Mouse (Mus musculus): ENCODE measurements at regions not wholly inside any gene's neighbourhood (a gene's known extent, or its start where the extent isn't known, plus 50 kb on each side); places are given as distances from the start of the nearest gene placed in this dataset.

GRCm38 (mm10) chr1:185868721-185869120 lies 248.4 kb downstream of the Lyplal1 start:
- DNase-seq (ENCODE audit: low spot score): no peak
- Histone ChIP-seq H3K27ac (replicated peaks; ENCODE audit: low read depth, low read length) (no peak overlapping the region), H3K27me3 (ENCODE audit: control insufficient read depth, insufficient read depth, low read length) (no peaks in the 10 kb centered on the region; the same call in 1 of the 2 replicates), H3K4me3 (replicated peaks; ENCODE audit: low read length) (no peak overlapping the region), H3K36me3 (ENCODE audit: control insufficient read depth, insufficient read depth, low read length) (no peaks in the 10 kb centered on the region), H3K9ac (ENCODE audit: low read depth, low read length, severe bottlenecking) (no peak overlapping the region), H3K4me1 (ENCODE audit: control insufficient read depth, insufficient read depth, low read length) (no peaks in the 10 kb centered on the region), H3K9me3 (ENCODE audit: control insufficient read depth, low read length) (no peaks in the 10 kb centered on the region), H3K4me2 (replicated peaks; ENCODE audit: low read depth, low read length, severe bottlenecking) (no peak overlapping the region)
- ATAC-seq (ENCODE audit: low FRiP score, low read depth): no peak
- 55% methylated on average over 4 of the region's 4 CpGs for WGBS
- no peak for TF ChIP-seq POLR2A (IDR thresholded peaks at IDR 0.05; ENCODE audit: borderline replicate concordance, extremely low read depth, insufficient read depth, insufficient read length)

- no peaks in the 10 kb centered on the region for H3K27me3 ChIP-seq (ENCODE audit: control insufficient read depth, insufficient read depth, low read length)
- no peaks in the 10 kb centered on the region for H3K36me3 ChIP-seq (ENCODE audit: control insufficient read depth, insufficient read depth, low read length)
- WGBS: 91% methylated on average over 1 of the region's 1 CpGs
Measured at GRCm38 (mm10) chr1:185887031-185887430, 230.1 kb downstream of the Lyplal1 start.

GRCm38 (mm10) chr1:185891814-185892213 lies 225.3 kb downstream of the Lyplal1 start:
- no peaks in the 10 kb centered on the region for H3K9me3 ChIP-seq (ENCODE audit: control insufficient read depth, low read length)

More at GRCm38 (mm10) chr1:185887031-185887430, 230.1 kb downstream of the Lyplal1 start:
- DNase-seq (ENCODE audit: low spot score) (no peak), ATAC-seq (ENCODE audit: low FRiP score, low read depth) (no peak)
- no peak overlapping the region for H3K4me3 ChIP-seq (replicated peaks; ENCODE audit: low read length)
- H3K4me2 ChIP-seq (replicated peaks; ENCODE audit: low read depth, low read length, severe bottlenecking): no peak overlapping the region
- no peak overlapping the region for H3K9ac ChIP-seq (ENCODE audit: low read depth, low read length, severe bottlenecking)
- H3K27ac ChIP-seq (replicated peaks; ENCODE audit: low read depth, low read length): no peak overlapping the region
- H3K4me1 ChIP-seq (ENCODE audit: control insufficient read depth, insufficient read depth, low read length): no peaks in the 10 kb centered on the region
- no peaks in the 10 kb centered on the region for H3K9me3 ChIP-seq (ENCODE audit: control insufficient read depth, low read length)
- no peak for TF ChIP-seq POLR2A (IDR thresholded peaks at IDR 0.05; ENCODE audit: borderline replicate concordance, extremely low read depth, insufficient read depth, insufficient read length)

GRCm38 (mm10) chr1:185893421-185893820 lies 223.7 kb downstream of the Lyplal1 start:
- 78% methylated on average over 4 of the region's 4 CpGs for WGBS
- TF ChIP-seq POLR2A (IDR thresholded peaks at IDR 0.05; ENCODE audit: borderline replicate concordance, extremely low read depth, insufficient read depth, insufficient read length): no peak
- Histone ChIP-seq H3K27me3 (ENCODE audit: control insufficient read depth, insufficient read depth, low read length) (no peaks in the 10 kb centered on the region), H3K9me3 (ENCODE audit: control insufficient read depth, low read length) (no peaks in the 10 kb centered on the region), H3K9ac (ENCODE audit: low read depth, low read length, severe bottlenecking) (no peak overlapping the region), H3K4me3 (replicated peaks; ENCODE audit: low read length) (no peak overlapping the region), H3K4me1 (ENCODE audit: control insufficient read depth, insufficient read depth, low read length) (no peaks in the 10 kb centered on the region; the same call in 1 of the 2 replicates), H3K27ac (replicated peaks; ENCODE audit: low read depth, low read length) (no peak overlapping the region), H3K4me2 (replicated peaks; ENCODE audit: low read depth, low read length, severe bottlenecking) (no peak overlapping the region), H3K36me3 (ENCODE audit: control insufficient read depth, insufficient read depth, low read length) (no peaks in the 10 kb centered on the region)
- ATAC-seq (ENCODE audit: low FRiP score, low read depth): no peak
- DNase-seq (ENCODE audit: low spot score): no peak

More at GRCm38 (mm10) chr1:185891814-185892213, 225.3 kb downstream of the Lyplal1 start:
- Histone ChIP-seq H3K4me1 (ENCODE audit: control insufficient read depth, insufficient read depth, low read length) (no peaks in the 10 kb centered on the region), H3K27ac (replicated peaks; ENCODE audit: low read depth, low read length) (no peak overlapping the region), H3K27me3 (ENCODE audit: control insufficient read depth, insufficient read depth, low read length) (no peaks in the 10 kb centered on the region), H3K9ac (ENCODE audit: low read depth, low read length, severe bottlenecking) (no peak overlapping the region), H3K4me3 (replicated peaks; ENCODE audit: low read length) (no peak overlapping the region), H3K36me3 (ENCODE audit: control insufficient read depth, insufficient read depth, low read length) (no peaks in the 10 kb centered on the region), H3K4me2 (replicated peaks; ENCODE audit: low read depth, low read length, severe bottlenecking) (no peak overlapping the region)
- ATAC-seq (ENCODE audit: low FRiP score, low read depth) (no peak), DNase-seq (ENCODE audit: low spot score) (no peak)
- 73% methylated on average over 4 of the region's 4 CpGs for WGBS
- TF ChIP-seq POLR2A (IDR thresholded peaks at IDR 0.05; ENCODE audit: borderline replicate concordance, extremely low read depth, insufficient read depth, insufficient read length): no peak

GRCm38 (mm10) chr1:185898475-185898874 lies 218.6 kb downstream of the Lyplal1 start:
- no peak overlapping the region for H3K4me2 ChIP-seq (replicated peaks; ENCODE audit: low read depth, low read length, severe bottlenecking)
- H3K27me3 ChIP-seq (ENCODE audit: control insufficient read depth, insufficient read depth, low read length): no peaks in the 10 kb centered on the region

More at GRCm38 (mm10) chr1:185898475-185898874, 218.6 kb downstream of the Lyplal1 start:
- H3K9me3 ChIP-seq (ENCODE audit: control insufficient read depth, low read length): peaks cover 9% of the 10 kb centered on the region; the same call in 1 of the 2 replicates
- no peaks in the 10 kb centered on the region for H3K36me3 ChIP-seq (ENCODE audit: control insufficient read depth, insufficient read depth, low read length)
- no peak overlapping the region for H3K4me3 ChIP-seq (replicated peaks; ENCODE audit: low read length)
- peak; percentile 88 for ATAC-seq (ENCODE audit: low FRiP score, low read depth)
- no peak for TF ChIP-seq POLR2A (IDR thresholded peaks at IDR 0.05; ENCODE audit: borderline replicate concordance, extremely low read depth, insufficient read depth, insufficient read length)
- DNase-seq (ENCODE audit: low spot score): peak; percentile 90
- H3K9ac ChIP-seq (ENCODE audit: low read depth, low read length, severe bottlenecking): no peak overlapping the region
- peaks cover 5% of the 10 kb centered on the region; the same call in 1 of the 2 replicates for H3K4me1 ChIP-seq (ENCODE audit: control insufficient read depth, insufficient read depth, low read length)
- H3K27ac ChIP-seq (replicated peaks; ENCODE audit: low read depth, low read length): peak overlapping the region; percentile 45
- 19% methylated on average over 9 of the region's 9 CpGs for WGBS
